Mouse (Mus musculus) adrenal gland, postnatal 4 days (tissue): Measurements from ENCODE around the gene Hyou1. TPM values are rescaled to one million over a fixed set of nuclear protein-coding genes. Genes with fewer than 3 reads are reported as not detected.
"Not testable (repeated sequence)": the region's sequence is repeated elsewhere in the genome, so short reads cannot be mapped to it uniquely, and the experiment has no call there.

Source experiments
- DNase-seq, 2 experiments: peaks; one replicate each; pipeline ENCODE4 v3.0.0; 2021 to 2022; ENCODE audit warnings: low spot score in 2 of 2, mixed read lengths in 2 of 2
- total RNA-seq, 2 experiments: library from RNA; stranded (reverse); gene quantifications; 2 replicates each; pipeline ENCODE4 v1.2.3; 2021

The Hyou1 gene
- total RNA-seq, 2 experiments from 2014 or later: 125 to 126 TPM

- no peak for DNase-seq
Observed at GRCm38 (mm10) chr9:44348546-44348945, 30.7 kb upstream of the Hyou1 start.

- no peak for DNase-seq
Observed at GRCm38 (mm10) chr9:44351396-44351795, 27.9 kb upstream of the Hyou1 start.

GRCm38 (mm10) chr9:44352337-44352736 lies 27.0 kb upstream of the Hyou1 start:
- DNase-seq: no peak

GRCm38 (mm10) chr9:44353142-44353541 lies 26.1 kb upstream of the Hyou1 start:
- DNase-seq: no peak

GRCm38 (mm10) chr9:44357207-44357606 lies 22.1 kb upstream of the Hyou1 start:
- DNase-seq: no peak

GRCm38 (mm10) chr9:44361190-44361917 lies 17.9 kb upstream of the Hyou1 start, which contains the start of gene Vps11:
Gene Vps11, minus strand, starts transcription at chr9:44361670.
- DNase-seq: peak; percentile 90 to 93

GRCm38 (mm10) chr9:44361931-44362330 lies 17.4 kb upstream of the Hyou1 start:
- not testable (repeated sequence) for DNase-seq

- DNase-seq: no peak
Observed at GRCm38 (mm10) chr9:44364480-44364879, 14.8 kb upstream of the Hyou1 start.

- DNase-seq: no peak
Observed at GRCm38 (mm10) chr9:44373386-44373785, 5.9 kb upstream of the Hyou1 start.

GRCm38 (mm10) chr9:44376141-44376540 lies 3.1 kb upstream of the Hyou1 start:
- DNase-seq: no peak

- not testable (repeated sequence) for DNase-seq
Observed at GRCm38 (mm10) chr9:44377335-44377734, 2.0 kb upstream of the Hyou1 start.

GRCm38 (mm10) chr9:44378153-44378730 lies 1.0 kb upstream of the Hyou1 start:
- no peak for DNase-seq

- DNase-seq: no peak
Observed at GRCm38 (mm10) chr9:44379862-44380261, 572 bp downstream of the Hyou1 start.

GRCm38 (mm10) chr9:44384596-44384995 lies 5.3 kb downstream of the Hyou1 start:
- DNase-seq: no peak

- DNase-seq: no peak
Observed at GRCm38 (mm10) chr9:44387221-44387620, 7.9 kb downstream of the Hyou1 start.

GRCm38 (mm10) chr9:44389273-44389672 lies 10.0 kb downstream of the Hyou1 start:
- DNase-seq: no peak

GRCm38 (mm10) chr9:44391466-44391865 lies 12.2 kb downstream of the Hyou1 start:
- peak in 1 of 2 experiments; percentile 68 for DNase-seq

- DNase-seq: peak; percentile 79 to 93
Observed at GRCm38 (mm10) chr9:44396684-44397411, 17.6 kb downstream of the Hyou1 start, which contains the start of gene Slc37a4. Gene Slc37a4, plus strand, starts transcription at chr9:44396852.

- DNase-seq: no peak
Observed at GRCm38 (mm10) chr9:44398087-44398486, 18.8 kb downstream of the Hyou1 start.

GRCm38 (mm10) chr9:44398551-44398950 lies 19.3 kb downstream of the Hyou1 start:
- no peak for DNase-seq

GRCm38 (mm10) chr9:44399114-44399794 lies 20.0 kb downstream of the Hyou1 start:
- no peak for DNase-seq

GRCm38 (mm10) chr9:44399795-44400114 lies 20.5 kb downstream of the Hyou1 start:
- no peak for DNase-seq
